Mouse (Mus musculus) lung, embryonic 14.5 days (tissue): ENCODE results near the gene Hrh3. TPM values are rescaled to one million over a fixed set of nuclear protein-coding genes. Genes with fewer than 3 reads are reported as not detected.

ENCODE experiments used
- ATAC-seq: fragments of 200-750 bp; cut with Nextera tagmentation; 2 replicates; pipeline ENCODE4 v1.8.0; 2017; ENCODE audit warnings: mild to moderate bottlenecking, moderate TSS enrichment, moderate library complexity; ENCODE audit not compliant: insufficient read depth
- DNase-seq: peaks from one replicate; pipeline ENCODE4 v3.0.0-alpha.2; 2015
- H3K27ac ChIP-seq: fragments of 300-500 bp; sonication (generic); 2 replicates; pipeline ENCODE4 v1.5.1; 2014; ENCODE audit warnings: low read depth, mild to moderate bottlenecking, moderate library complexity
- H3K27me3 ChIP-seq: fragments of 300-500 bp; sonication (generic); 2 replicates; pipeline ENCODE4 v1.6.1; 2014; ENCODE audit warnings: low read length, control low read depth; ENCODE audit not compliant: insufficient read depth
- H3K36me3 ChIP-seq: fragments of 300-500 bp; sonication (generic); 2 replicates; pipeline ENCODE4 v1.6.1; 2014; ENCODE audit warnings: control low read depth; ENCODE audit not compliant: insufficient read depth
- H3K4me1 ChIP-seq: fragments of 300-500 bp; sonication (generic); 2 replicates; pipeline ENCODE4 v1.6.1; 2014; ENCODE audit warnings: antibody characterized with exemption, control low read depth; ENCODE audit not compliant: insufficient read depth
- H3K4me2 ChIP-seq: fragments of 300-500 bp; sonication (generic); 2 replicates; pipeline ENCODE4 v1.6.1; 2014; ENCODE audit warnings: mild to moderate bottlenecking
- H3K4me3 ChIP-seq: fragments of 300-500 bp; sonication (generic); 2 replicates; pipeline ENCODE4 v1.5.1; 2014; ENCODE audit warnings: low read depth, low read length
- H3K9ac ChIP-seq: fragments of 300-500 bp; sonication (generic); 2 replicates; pipeline ENCODE4 v1.6.1; 2014
- H3K9me3 ChIP-seq: fragments of 300-500 bp; sonication (generic); 2 replicates; pipeline ENCODE4 v1.6.1; 2016; ENCODE audit warnings: low read depth, low read length, control low read depth
- CTCF ChIP-seq: IDR thresholded peaks from 2 replicates; pipeline ENCODE4 v1.5.1; 2016; ENCODE audit warnings: antibody characterized with exemption, low read depth
- WGBS: fragments of 180-500 bp; shearing (Covaris S2); extraction: QIAGEN DNeasy Blood & Tissue Kit; methylation state at CpG from one replicate; pipeline ENCODE4 v1.1.7; 2014; 5-methylcytosine and 5-hydroxymethylcytosine counted together
- polyA plus RNA-seq: library from polyadenylated mRNA; unstranded; fragments of >200 nt; fragmentation: Nextera tagmentation; extraction: Ambion mirVana; gene quantifications from 2 replicates; pipeline ENCODE4 v1.2.1, GENCODE M21; 2014

Gene Hrh3
- polyA plus RNA-seq, 1 experiment from 2014 or later: not detected

GRCm38 (mm10) chr2:180107081-180107480 lies 2.8 kb upstream of the Hrh3 start:
- ATAC-seq (no peak), DNase-seq (no peak)
- Histone ChIP-seq H3K9ac (no peak overlapping the region), H3K27ac (no peak overlapping the region), H3K9me3 (no peaks in the 10 kb centered on the region), H3K36me3 (no peaks in the 10 kb centered on the region), H3K4me2 (no peak overlapping the region), H3K27me3 (peaks cover 37% of the 10 kb centered on the region), H3K4me1 (no peaks in the 10 kb centered on the region), H3K4me3 (no peak overlapping the region)
- peak; percentile 38 for TF ChIP-seq CTCF
- WGBS: 56% methylated on average over 4 of the region's 4 CpGs

- Histone ChIP-seq H3K4me3 (no peak overlapping the region), H3K9me3 (no peaks in the 10 kb centered on the region), H3K9ac (no peak overlapping the region), H3K36me3 (no peaks in the 10 kb centered on the region), H3K4me1 (no peaks in the 10 kb centered on the region), H3K27me3 (peaks cover 51% of the 10 kb centered on the region), H3K4me2 (no peak overlapping the region), H3K27ac (no peak overlapping the region)
- TF ChIP-seq CTCF: no peak
- ATAC-seq: no peak
- DNase-seq: no peak
- WGBS: 28% methylated on average over 8 of the region's 8 CpGs
These were observed 1.3 kb upstream of the Hrh3 start for GRCm38 (mm10) chr2:180105441-180106190.

GRCm38 (mm10) chr2:180104659-180105377 lies 530 bp upstream of the Hrh3 start:
- DNase-seq (no peak), ATAC-seq (peak; percentile 61)
- no peaks in the 10 kb centered on the region for H3K4me1 ChIP-seq
- H3K9ac ChIP-seq: no peak overlapping the region
- TF ChIP-seq CTCF: no peak
- no peak overlapping the region for H3K27ac ChIP-seq
- no peaks in the 10 kb centered on the region for H3K36me3 ChIP-seq
- H3K4me2 ChIP-seq: peak overlapping the region; percentile 97
- peaks cover 59% of the 10 kb centered on the region for H3K27me3 ChIP-seq
- 10% methylated on average over 24 of the region's 24 CpGs for WGBS
- peak overlapping the region; percentile 44 for H3K4me3 ChIP-seq
- H3K9me3 ChIP-seq: no peaks in the 10 kb centered on the region

- TF ChIP-seq CTCF: no peak
- H3K36me3 ChIP-seq: no peaks in the 10 kb centered on the region
- H3K4me1 ChIP-seq: no peaks in the 10 kb centered on the region
- ATAC-seq (no peak), DNase-seq (no peak)
- peak overlapping the region; percentile 44 for H3K4me3 ChIP-seq
- peaks cover 73% of the 10 kb centered on the region for H3K27me3 ChIP-seq
- H3K9me3 ChIP-seq: no peaks in the 10 kb centered on the region
- WGBS: 2% methylated on average over 56 of the region's 57 CpGs
- H3K9ac ChIP-seq: no peak overlapping the region
- peak overlapping the region; percentile 97 for H3K4me2 ChIP-seq
- no peak overlapping the region for H3K27ac ChIP-seq
These were observed 924 bp downstream of the Hrh3 start for GRCm38 (mm10) chr2:180103151-180103977.

GRCm38 (mm10) chr2:180099529-180099928 lies 4.8 kb downstream of the Hrh3 start:
- H3K4me1 ChIP-seq: no peaks in the 10 kb centered on the region
- no peaks in the 10 kb centered on the region for H3K9me3 ChIP-seq
- 7% methylated on average over 15 of the region's 15 CpGs for WGBS
- H3K27me3 ChIP-seq: peaks cover 64% of the 10 kb centered on the region
- H3K9ac ChIP-seq: no peak overlapping the region
- H3K36me3 ChIP-seq: no peaks in the 10 kb centered on the region
- no peak overlapping the region for H3K4me2 ChIP-seq
- no peak for TF ChIP-seq CTCF
- no peak overlapping the region for H3K4me3 ChIP-seq
- DNase-seq (no peak), ATAC-seq (no peak)
- H3K27ac ChIP-seq: no peak overlapping the region

GRCm38 (mm10) chr2:180098167-180098566 lies 6.1 kb downstream of the Hrh3 start:
- DNase-seq (no peak), ATAC-seq (no peak)
- Histone ChIP-seq H3K4me2 (no peak overlapping the region), H3K9ac (no peak overlapping the region), H3K4me3 (no peak overlapping the region), H3K27me3 (peaks cover 53% of the 10 kb centered on the region), H3K9me3 (no peaks in the 10 kb centered on the region), H3K4me1 (no peaks in the 10 kb centered on the region), H3K36me3 (no peaks in the 10 kb centered on the region), H3K27ac (no peak overlapping the region)
- TF ChIP-seq CTCF: no peak
- 35% methylated on average over 4 of the region's 5 CpGs for WGBS

- Histone ChIP-seq H3K9ac (no peak overlapping the region), H3K4me3 (no peak overlapping the region), H3K27ac (no peak overlapping the region), H3K4me1 (no peaks in the 10 kb centered on the region), H3K27me3 (peaks cover 47% of the 10 kb centered on the region), H3K4me2 (no peak overlapping the region), H3K9me3 (no peaks in the 10 kb centered on the region), H3K36me3 (no peaks in the 10 kb centered on the region)
- DNase-seq (no peak), ATAC-seq (no peak)
- 33% methylated on average over 3 of the region's 3 CpGs for WGBS
- TF ChIP-seq CTCF: no peak
These were observed 6.7 kb downstream of the Hrh3 start for GRCm38 (mm10) chr2:180097585-180097984.
